Mouse (Mus musculus) kidney, postnatal 4 days (tissue): ENCODE results near the gene Cntnap5a.
"Not testable (repeated sequence)": the region's sequence is repeated elsewhere in the genome, so short reads cannot be mapped to it uniquely, and the experiment has no call there.

Experiments
- DNase-seq, 2 experiments: peaks; one replicate each; pipeline ENCODE4 v3.0.0; 2021; ENCODE audit warnings: mixed read lengths in 2 of 2

The Cntnap5a gene

GRCm38 (mm10) chr1:116107010-116107723, 422.6 kb downstream of the Cntnap5a start:
- no peak for DNase-seq

GRCm38 (mm10) chr1:116107724-116108058, 423.1 kb downstream of the Cntnap5a start:
- DNase-seq = no peak

GRCm38 (mm10) chr1:116108381-116108780, 423.8 kb downstream of the Cntnap5a start:
- DNase-seq = no peak

GRCm38 (mm10) chr1:116125767-116126166, 441.2 kb downstream of the Cntnap5a start:
- no peak for DNase-seq

- DNase-seq = no peak
Measured at GRCm38 (mm10) chr1:116127085-116127484, 442.5 kb downstream of the Cntnap5a start.

- no peak for DNase-seq
Measured at GRCm38 (mm10) chr1:116128450-116129246, 444.1 kb downstream of the Cntnap5a start.

- no peak for DNase-seq
Measured at GRCm38 (mm10) chr1:116132471-116132870, 447.9 kb downstream of the Cntnap5a start.

GRCm38 (mm10) chr1:116149764-116150369, 465.3 kb downstream of the Cntnap5a start:
- DNase-seq = no peak

- no peak for DNase-seq
Measured at GRCm38 (mm10) chr1:116184471-116184870, 499.9 kb downstream of the Cntnap5a start.

- not testable (repeated sequence) for DNase-seq
Measured at GRCm38 (mm10) chr1:116188142-116188541, 503.6 kb downstream of the Cntnap5a start.

GRCm38 (mm10) chr1:116192299-116192698, 507.7 kb downstream of the Cntnap5a start:
- no peak for DNase-seq

- no peak for DNase-seq
Measured at GRCm38 (mm10) chr1:116216883-116217282, 532.3 kb downstream of the Cntnap5a start.

- DNase-seq = no peak
Measured at GRCm38 (mm10) chr1:116240538-116240937, 556.0 kb downstream of the Cntnap5a start.

GRCm38 (mm10) chr1:116243856-116244255, 559.3 kb downstream of the Cntnap5a start:
- DNase-seq = no peak

- DNase-seq = no peak
Measured at GRCm38 (mm10) chr1:116281144-116281543, 596.6 kb downstream of the Cntnap5a start.

GRCm38 (mm10) chr1:116283968-116284367, 599.4 kb downstream of the Cntnap5a start:
- peak in 1 of 2 experiments; percentile 2 for DNase-seq

- peak; percentile 10 for DNase-seq
Measured at GRCm38 (mm10) chr1:116306555-116306954, 622.0 kb downstream of the Cntnap5a start.

GRCm38 (mm10) chr1:116311512-116311911, 627.0 kb downstream of the Cntnap5a start:
- DNase-seq = no peak

GRCm38 (mm10) chr1:116313269-116313668, 628.7 kb downstream of the Cntnap5a start:
- peak; percentile 40 to 41 for DNase-seq

- DNase-seq = no peak
Measured at GRCm38 (mm10) chr1:116324505-116324904, 639.9 kb downstream of the Cntnap5a start.

- no peak for DNase-seq
Measured at GRCm38 (mm10) chr1:116353669-116354068, 669.1 kb downstream of the Cntnap5a start.

GRCm38 (mm10) chr1:116365606-116366005, 681.0 kb downstream of the Cntnap5a start:
- no peak for DNase-seq

GRCm38 (mm10) chr1:116366171-116366570, 681.6 kb downstream of the Cntnap5a start:
- DNase-seq = no peak

- DNase-seq = no peak
Measured at GRCm38 (mm10) chr1:116366806-116367205, 682.2 kb downstream of the Cntnap5a start.
